Mouse (Mus musculus): ENCODE data around the gene Rsph3a. TPM values are rescaled to one million over a fixed set of nuclear protein-coding genes. Genes with fewer than 3 reads are reported as not detected.
"Not testable (repeated sequence)": the region's sequence is repeated elsewhere in the genome, so short reads cannot be mapped to it uniquely, and the experiment has no call there.

The Rsph3a gene
- polyA plus RNA-seq, 1 experiment from 2014 or later: 47.9 TPM

DNA sequence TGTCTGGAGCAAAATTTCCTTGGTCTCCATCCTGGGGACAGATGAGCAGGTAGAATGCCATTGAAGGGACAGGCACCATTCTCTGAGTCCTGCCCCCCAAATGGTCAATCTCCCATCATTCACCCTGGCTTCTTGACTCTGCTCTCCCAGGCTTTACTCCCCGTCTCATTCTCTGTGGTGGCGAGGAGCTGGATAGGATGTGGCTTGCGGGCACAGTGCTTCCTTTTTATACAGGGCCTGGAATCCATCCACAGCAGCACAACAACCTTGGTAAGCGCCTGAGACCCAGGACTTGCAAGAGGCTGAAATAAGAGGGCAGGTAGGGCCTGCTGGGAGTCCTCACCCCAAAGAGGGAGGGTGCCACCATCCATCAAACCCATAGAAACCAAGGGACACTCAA, 68.6 kb downstream of the Rsph3a start:
- H3K4me3 ChIP-seq; H3K27ac ChIP-seq; DNase-seq (ENCODE audit: low spot score); H3K9me3 ChIP-seq; H3K4me1 ChIP-seq; H3K27me3 ChIP-seq (ENCODE audit: insufficient read depth, poor library complexity, severe bottlenecking); H3K36me3 ChIP-seq: not testable (repeated sequence)
- WGBS: 84% methylated on average over 4 of the region's 4 CpGs

DNA sequence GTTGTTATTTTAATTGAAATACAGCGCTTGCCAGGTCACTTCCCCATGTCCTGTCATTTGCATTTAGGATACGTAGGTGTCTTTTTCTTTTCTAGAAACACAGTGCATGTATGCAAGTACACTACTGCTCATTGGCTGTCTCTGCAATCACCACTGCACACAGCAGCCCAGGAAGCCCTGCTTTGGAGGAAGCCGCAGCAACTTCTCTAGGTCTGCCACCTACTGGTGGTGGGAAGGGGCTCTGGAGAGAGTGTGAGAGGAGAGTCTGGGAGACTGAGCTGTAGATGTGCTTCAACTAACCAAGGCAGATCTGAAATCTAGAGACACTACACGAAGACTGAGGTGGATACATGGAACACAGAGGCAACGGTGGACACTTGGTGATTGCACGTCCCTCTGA, 77.3 kb downstream of the Rsph3a start:
- H3K4me3 ChIP-seq; H3K9me3 ChIP-seq; H3K4me1 ChIP-seq; DNase-seq (ENCODE audit: low spot score); H3K27me3 ChIP-seq (ENCODE audit: insufficient read depth, poor library complexity, severe bottlenecking); H3K27ac ChIP-seq; H3K36me3 ChIP-seq: not testable (repeated sequence)
- WGBS: no CpG with 5 or more reads among the region's 6 CpGs

DNA sequence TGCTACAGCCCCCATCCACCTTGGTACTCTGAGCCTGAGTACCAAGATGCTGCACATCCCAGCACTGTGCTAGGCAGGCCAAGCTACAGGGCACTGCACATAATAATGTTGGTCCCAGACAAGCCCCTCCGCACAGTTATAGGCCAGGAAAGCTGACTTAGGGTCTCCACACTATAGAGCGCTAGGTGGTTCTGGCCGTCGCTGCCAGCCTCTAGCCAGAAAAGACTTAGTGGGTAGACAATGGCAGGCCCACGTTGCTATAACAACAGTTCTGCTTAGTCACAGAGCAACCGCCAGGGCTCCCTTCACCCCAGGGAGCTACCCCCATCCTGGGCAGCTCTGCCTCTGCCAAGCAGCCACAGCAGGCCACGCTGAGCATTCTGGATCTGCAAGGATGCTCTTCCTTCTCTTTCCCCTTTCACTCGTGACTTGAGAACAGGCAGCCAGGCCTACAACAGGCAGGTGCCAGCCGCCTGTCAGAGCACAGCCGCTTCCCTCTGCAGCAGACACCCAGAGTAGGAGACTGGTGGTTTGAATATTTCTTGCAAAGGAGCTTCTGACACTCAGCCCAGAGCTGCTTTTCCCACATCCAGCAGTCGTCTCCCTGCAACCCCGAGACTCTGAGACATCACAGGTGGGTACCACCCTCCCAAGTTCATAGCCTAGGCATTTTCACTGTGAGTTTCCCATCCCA, 82.2 kb downstream of the Rsph3a start:
- WGBS: no CpG with 5 or more reads among the region's 12 CpGs
- H3K27me3 ChIP-seq (ENCODE audit: insufficient read depth, poor library complexity, severe bottlenecking): not testable (repeated sequence)

More for the DNA sequence above, 82.2 kb downstream of the Rsph3a start:
- H3K4me3 ChIP-seq; H3K27ac ChIP-seq; H3K9me3 ChIP-seq; H3K4me1 ChIP-seq; H3K36me3 ChIP-seq; DNase-seq (ENCODE audit: low spot score): not testable (repeated sequence)

Other genes with a start within 250 kb of the Rsph3a start
- 0.48 and 0.60 TPM in 2 replicates for gene Fndc1, start 118.3 kb upstream of the Rsph3a start, polyA plus RNA-seq (2016; fragmentation: Nextera tagmentation; extraction: Ambion mirVana)
- gene Tagap, start 19.6 kb upstream of the Rsph3a start, polyA plus RNA-seq (2016; fragmentation: Nextera tagmentation; extraction: Ambion mirVana): 0.11 and 0.35 TPM in 2 replicates
- gene Gm49673, start 202.2 kb downstream of the Rsph3a start, polyA plus RNA-seq (2016; fragmentation: Nextera tagmentation; extraction: Ambion mirVana): 0.10 TPM in 1 of 2 replicates, not detected in the other
- gene Rnaset2a, start 202.5 kb downstream of the Rsph3a start, polyA plus RNA-seq (2016; fragmentation: Nextera tagmentation; extraction: Ambion mirVana): 25.0 and 30.2 TPM in 2 replicates
- gene Fgfr1op, start 219.9 kb downstream of the Rsph3a start, polyA plus RNA-seq (2016; fragmentation: Nextera tagmentation; extraction: Ambion mirVana): 24.9 and 30.8 TPM in 2 replicates

All from heart, embryonic 10.5 days (tissue).